ENCODE assay signal across 7 mouse cellular contexts in the genomic region with DNA sequence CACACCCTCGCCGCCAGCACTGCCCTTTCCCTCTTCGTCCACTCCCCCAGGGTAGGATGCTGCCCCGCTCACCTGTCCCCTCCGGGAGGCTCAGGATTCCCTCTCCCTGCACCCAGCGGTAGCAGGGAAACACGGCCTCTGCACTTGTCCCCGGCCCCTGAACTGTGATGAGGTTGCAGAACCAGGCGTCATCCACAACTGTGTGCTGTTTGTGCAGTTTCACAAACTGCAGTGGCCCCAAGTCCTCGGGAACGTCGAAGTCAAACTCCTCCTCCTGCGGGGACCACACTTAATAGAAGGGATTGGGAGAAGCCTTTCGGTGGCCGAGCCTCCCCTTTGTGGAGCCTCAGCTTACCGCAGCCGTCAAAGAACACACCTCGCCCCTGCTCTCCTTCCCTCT. TPM values are rescaled to one million over a fixed set of nuclear protein-coding genes. Genes with fewer than 3 reads are reported as not detected.
DNase-seq lines count a peak whose midpoint lies in the region; ATAC-seq and TF ChIP-seq lines count a peak whose summit lies in the region.

No protein-coding gene starts in this region.

- no peak overlapping the region for H3K27ac ChIP-seq in lung, postnatal 0 days (ENCODE audit: low read length)
- H3K27ac ChIP-seq in heart, embryonic 16.5 days (ENCODE audit: low read length), result no peak overlapping the region
- H3K27ac ChIP-seq in liver, embryonic 14.5 days, result no peak overlapping the region
- peak overlapping the region; percentile 66; the same call in 1 of the 2 replicates for H3K27ac ChIP-seq in stomach, embryonic 16.5 days (ENCODE audit: low read length)

- no peak for DNase-seq in lung, postnatal 0 days (ENCODE audit: low spot score)
- no peak for DNase-seq in lung, postnatal 14 days
- no peak for DNase-seq in liver, embryonic 14.5 days (ENCODE audit: low read depth in 3 of 3, low spot score in 3 of 3)
- no peak for DNase-seq in MN1 (ENCODE audit: low spot score)
- no peak for DNase-seq in cerebellum, adult 8-10 months

- no peak for TF ChIP-seq CTCF in lung, postnatal 0 days (IDR thresholded peaks at IDR 0.05)
- TF ChIP-seq CTCF in liver, embryonic 14.5 days (IDR thresholded peaks at IDR 0.05; ENCODE audit: low read depth), result no peak

- no peak overlapping the region for H3K9ac ChIP-seq in lung, postnatal 0 days (replicated peaks; ENCODE audit: low read depth)
- peak overlapping the region; percentile 11; the same call in 1 of the 2 replicates for H3K9ac ChIP-seq in heart, embryonic 16.5 days (ENCODE audit: low read length)
- no peak overlapping the region; the same call in 1 of the 2 replicates for H3K9ac ChIP-seq in liver, embryonic 14.5 days (replicated peaks)
- peak overlapping the region; percentile 74 for H3K9ac ChIP-seq in stomach, embryonic 16.5 days (ENCODE audit: low read length)

- no peak for TF ChIP-seq EP300 in lung, postnatal 0 days (IDR thresholded peaks at IDR 0.05)
- TF ChIP-seq EP300 in liver, embryonic 14.5 days (IDR thresholded peaks at IDR 0.05; ENCODE audit: low read depth), result no peak

- peak overlapping the region; percentile 54 for H3K4me2 ChIP-seq in lung, postnatal 0 days (replicated peaks; ENCODE audit: low read depth, low read length)
- peak overlapping the region; percentile 67 for H3K4me2 ChIP-seq in heart, embryonic 16.5 days (ENCODE audit: low read depth, low read length)
- H3K4me2 ChIP-seq in liver, embryonic 14.5 days (ENCODE audit: low read depth), result peak overlapping the region; percentile 36; the same call in 1 of the 2 replicates
- H3K4me2 ChIP-seq in stomach, embryonic 16.5 days (ENCODE audit: low read depth, low read length), result peak overlapping the region; percentile 61

- H3K36me3 ChIP-seq in lung, postnatal 0 days (ENCODE audit: insufficient read depth, low read length), result no peaks in the 10 kb centered on the region
- H3K36me3 ChIP-seq in heart, embryonic 16.5 days (ENCODE audit: control insufficient read depth, insufficient read depth), result no peaks in the 10 kb centered on the region
- no peaks in the 10 kb centered on the region for H3K36me3 ChIP-seq in liver, embryonic 14.5 days (replicated peaks; ENCODE audit: control insufficient read depth, insufficient read depth, low read depth)
- no peaks in the 10 kb centered on the region for H3K36me3 ChIP-seq in stomach, embryonic 16.5 days (ENCODE audit: control insufficient read depth, insufficient read depth, low read length)

- H3K9me3 ChIP-seq in lung, postnatal 0 days (ENCODE audit: low read length), result no peaks in the 10 kb centered on the region
- no peaks in the 10 kb centered on the region for H3K9me3 ChIP-seq in heart, embryonic 16.5 days (replicated peaks; ENCODE audit: control insufficient read depth, low read length)
- no peaks in the 10 kb centered on the region for H3K9me3 ChIP-seq in liver, embryonic 14.5 days (ENCODE audit: control insufficient read depth, low read length)
- H3K9me3 ChIP-seq in stomach, embryonic 16.5 days (replicated peaks; ENCODE audit: control insufficient read depth, low read length), result no peaks in the 10 kb centered on the region

- H3K4me1 ChIP-seq in lung, postnatal 0 days (ENCODE audit: insufficient read depth, low read depth, low read length), result no peaks in the 10 kb centered on the region; the same call in 1 of the 2 replicates
- no peaks in the 10 kb centered on the region for H3K4me1 ChIP-seq in heart, embryonic 16.5 days (ENCODE audit: control insufficient read depth, insufficient read depth, low read length)
- H3K4me1 ChIP-seq in liver, embryonic 14.5 days (replicated peaks; ENCODE audit: control insufficient read depth in 2 of 2, insufficient read depth in 2 of 2, low read length in 1 of 2), result 0 out of 4 replicates have a peak, but pooled peaks cover 0 to 2% of the 10 kb centered on the region in 2 experiments
- H3K4me1 ChIP-seq in stomach, embryonic 16.5 days (ENCODE audit: control insufficient read depth, insufficient read depth, low read length), result peaks cover 9% of the 10 kb centered on the region; the same call in 1 of the 2 replicates

- 4% methylated on average over 18 of the region's 18 CpGs for WGBS in lung, postnatal 0 days
- whole genome bisulfite sequencing in heart, embryonic 16.5 days, result 4% methylated on average over 18 of the region's 18 CpGs
- 4% methylated on average over 18 of the region's 18 CpGs for WGBS in liver, embryonic 14.5 days (ENCODE audit: insufficient replicate concordance)
- WGBS in stomach, embryonic 16.5 days, result 3% methylated on average over 18 of the region's 18 CpGs

- ATAC-seq in lung, postnatal 0 days, result no peak; the same call in 1 of the 2 replicates
- ATAC-seq in heart, embryonic 16.5 days (replicated peaks; ENCODE audit: extremely low read depth, insufficient read depth, low FRiP score), result no peak
- no peak for ATAC-seq in liver, embryonic 14.5 days (ENCODE audit: insufficient read depth)
- no peak for ATAC-seq in stomach, embryonic 16.5 days (ENCODE audit: insufficient read depth, low FRiP score)

- H3K27me3 ChIP-seq in lung, postnatal 0 days (replicated peaks; ENCODE audit: insufficient read depth, low read length), result peaks cover 8% of the 10 kb centered on the region; the same call in 1 of the 2 replicates
- H3K27me3 ChIP-seq in heart, embryonic 16.5 days (ENCODE audit: control insufficient read depth, insufficient read depth, low read length), result peaks cover 26% of the 10 kb centered on the region
- H3K27me3 ChIP-seq in liver, embryonic 14.5 days (ENCODE audit: control insufficient read depth, insufficient read depth, low read length), result peaks cover 30% of the 10 kb centered on the region
- peaks cover 29% of the 10 kb centered on the region for H3K27me3 ChIP-seq in stomach, embryonic 16.5 days (ENCODE audit: control insufficient read depth, insufficient read depth, low read length)

- peak overlapping the region; percentile 31 for H3K4me3 ChIP-seq in lung, postnatal 0 days (ENCODE audit: low read depth, low read length)
- peak overlapping the region; percentile 49 for H3K4me3 ChIP-seq in heart, embryonic 16.5 days (ENCODE audit: low read length)
- 0 out of 4 replicates have a peak overlapping the region, but pooled peaks of 1 of the 2 experiments have one; percentile 15 for H3K4me3 ChIP-seq in liver, embryonic 14.5 days (ENCODE audit: insufficient read depth in 1 of 2, low read depth in 2 of 2, low read length in 2 of 2)
- peak overlapping the region; percentile 50 for H3K4me3 ChIP-seq in stomach, embryonic 16.5 days (replicated peaks; ENCODE audit: low read length)

RNA-seq across cellular contexts. Expression of gene Alox12, which starts 0.8 kb away (rescaled TPM):
- 5.8 and 7.0 TPM in 2 replicates for polyA plus RNA-seq in lung, postnatal 0 days (2015; fragmentation: Nextera tagmentation; extraction: Ambion mirVana)
- polyA plus RNA-seq in heart, embryonic 16.5 days (2015; fragmentation: Nextera tagmentation; extraction: Ambion mirVana), result 3.5 and 4.2 TPM in 2 replicates
- polyA plus RNA-seq in liver, embryonic 14.5 days (2012; rRNA removed), result 9.9 and 11.2 TPM in 2 replicates
- polyA plus RNA-seq in liver, embryonic 14.5 days (2014; fragmentation: Nextera tagmentation; extraction: Ambion mirVana), result 13.6 and 16.9 TPM in 2 replicates
- polyA plus RNA-seq in stomach, embryonic 16.5 days (2015; fragmentation: Nextera tagmentation; extraction: Ambion mirVana), result 17.8 and 21.0 TPM in 2 replicates

RNA-seq across cellular contexts. Expression of gene Rnasek, which starts 14.7 kb away (rescaled TPM):
- 462 and 484 TPM in 2 replicates for polyA plus RNA-seq in lung, postnatal 0 days (2015; fragmentation: Nextera tagmentation; extraction: Ambion mirVana)
- 218 and 227 TPM in 2 replicates for polyA plus RNA-seq in heart, embryonic 16.5 days (2015; fragmentation: Nextera tagmentation; extraction: Ambion mirVana)
- polyA plus RNA-seq in liver, embryonic 14.5 days (2012; rRNA removed), result 29.9 and 41.0 TPM in 2 replicates
- polyA plus RNA-seq in liver, embryonic 14.5 days (2014; fragmentation: Nextera tagmentation; extraction: Ambion mirVana), result 124 and 143 TPM in 2 replicates
- polyA plus RNA-seq in stomach, embryonic 16.5 days (2015; fragmentation: Nextera tagmentation; extraction: Ambion mirVana), result 207 and 226 TPM in 2 replicates

RNA-seq across cellular contexts. Expression of gene Gm21988, which starts 14.7 kb away (rescaled TPM):
- polyA plus RNA-seq in lung, postnatal 0 days (2015; fragmentation: Nextera tagmentation; extraction: Ambion mirVana), result 11.0 and 15.3 TPM in 2 replicates
- polyA plus RNA-seq in heart, embryonic 16.5 days (2015; fragmentation: Nextera tagmentation; extraction: Ambion mirVana), result 8.2 and 9.0 TPM in 2 replicates
- 4.5 and 4.8 TPM in 2 replicates for polyA plus RNA-seq in liver, embryonic 14.5 days (2012; rRNA removed)
- 4.2 and 4.4 TPM in 2 replicates for polyA plus RNA-seq in liver, embryonic 14.5 days (2014; fragmentation: Nextera tagmentation; extraction: Ambion mirVana)
- 9.6 and 10.2 TPM in 2 replicates for polyA plus RNA-seq in stomach, embryonic 16.5 days (2015; fragmentation: Nextera tagmentation; extraction: Ambion mirVana)

RNA-seq across cellular contexts. Expression of gene 0610010K14Rik, which starts 16.6 kb away (rescaled TPM):
- 115 and 118 TPM in 2 replicates for polyA plus RNA-seq in lung, postnatal 0 days (2015; fragmentation: Nextera tagmentation; extraction: Ambion mirVana)
- 116 and 121 TPM in 2 replicates for polyA plus RNA-seq in heart, embryonic 16.5 days (2015; fragmentation: Nextera tagmentation; extraction: Ambion mirVana)
- 53.3 and 56.1 TPM in 2 replicates for polyA plus RNA-seq in liver, embryonic 14.5 days (2012; rRNA removed)
- 78.4 and 79.8 TPM in 2 replicates for polyA plus RNA-seq in liver, embryonic 14.5 days (2014; fragmentation: Nextera tagmentation; extraction: Ambion mirVana)
- 119 and 132 TPM in 2 replicates for polyA plus RNA-seq in stomach, embryonic 16.5 days (2015; fragmentation: Nextera tagmentation; extraction: Ambion mirVana)

RNA-seq across cellular contexts. Expression of gene Bcl6b, which starts 24.7 kb away (rescaled TPM):
- 19.2 and 31.6 TPM in 2 replicates for polyA plus RNA-seq in lung, postnatal 0 days (2015; fragmentation: Nextera tagmentation; extraction: Ambion mirVana)
- polyA plus RNA-seq in heart, embryonic 16.5 days (2015; fragmentation: Nextera tagmentation; extraction: Ambion mirVana), result 18.1 and 20.2 TPM in 2 replicates
- 1.0 TPM in 2 replicates for polyA plus RNA-seq in liver, embryonic 14.5 days (2012; rRNA removed)
- polyA plus RNA-seq in liver, embryonic 14.5 days (2014; fragmentation: Nextera tagmentation; extraction: Ambion mirVana), result 1.0 and 2.5 TPM in 2 replicates
- polyA plus RNA-seq in stomach, embryonic 16.5 days (2015; fragmentation: Nextera tagmentation; extraction: Ambion mirVana), result 12.1 and 13.9 TPM in 2 replicates

Comparison
In these comparisons a context has a peak if more than half of its experiments do, and no peak if none do; other contexts are left out.
1. H3K9ac ChIP-seq: peak in heart, embryonic 16.5 days (single experiment) and stomach, embryonic 16.5 days (single experiment); none in lung, postnatal 0 days (single experiment) and liver, embryonic 14.5 days (single experiment).
2. Peak in every context shown above with its lines, with median percentiles within 50 percentile points of each other: H3K4me2 ChIP-seq.